Mouse (Mus musculus) ovary, postnatal 10 days (tissue): ENCODE measurements around the gene Olfr77.

Experiments
- DNase-seq: peaks from one replicate; pipeline ENCODE4 v3.0.0; 2022; ENCODE audit warnings: low spot score

Gene Olfr77

GRCm38 (mm10) chr9:19916565-19916964 is at the start of gene Olfr77:
Gene Olfr77 (plus strand): TSS chr9:19916865.
- no peak for DNase-seq

GRCm38 (mm10) chr9:19887904-19888303 is 28.8 kb upstream of the Olfr77 start, which contains the start of gene Olfr862:
Gene Olfr862 (minus strand): TSS chr9:19888004.
- DNase-seq, result no peak

- no peak for DNase-seq
These were observed 5.5 kb upstream of the Olfr77 start for GRCm38 (mm10) chr9:19911170-19911569.
